Mouse (Mus musculus): ENCODE measurements at regions not wholly inside any gene's neighbourhood (a gene's known extent, or its start where the extent isn't known, plus 50 kb on each side); places are given as distances from the start of the nearest gene placed in this dataset.
"Not testable (repeated sequence)": the region's sequence is repeated elsewhere in the genome, so short reads cannot be mapped to it uniquely, and the experiment has no call there.

- DNase-seq (ENCODE audit: low read depth), result peak; percentile 9
These were observed 321.8 kb upstream of the Gdi2 start for GRCm38 (mm10) chr13:3216070-3216469.

DNA sequence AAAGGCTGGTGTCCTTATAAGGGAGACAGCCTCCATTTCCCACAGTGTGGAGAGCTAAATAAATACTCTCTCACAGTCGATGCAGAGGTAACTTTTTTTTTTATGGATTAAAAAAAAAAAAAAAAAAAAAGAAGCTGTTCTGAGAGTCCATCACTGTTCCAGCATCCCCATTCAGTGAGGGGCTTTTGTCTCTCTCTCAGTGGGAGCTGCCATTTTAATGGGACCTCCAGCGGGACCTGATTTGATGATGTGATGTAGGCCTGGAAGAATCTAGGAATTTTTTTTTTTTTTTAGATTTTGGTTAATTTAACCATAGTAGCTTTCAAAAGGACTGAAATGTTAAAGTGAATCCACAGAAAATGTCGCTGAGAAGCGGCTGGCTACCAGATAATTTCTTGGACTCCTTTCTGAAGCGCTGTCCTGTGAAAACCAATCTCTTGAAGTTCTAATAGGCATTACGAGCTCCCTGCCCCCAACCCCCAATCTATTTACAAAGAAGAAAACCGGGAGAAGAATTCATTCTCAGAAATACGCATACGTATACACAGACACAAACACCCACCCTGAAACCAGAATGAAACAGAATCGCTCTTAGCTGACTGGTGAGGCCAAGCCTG lies 316.8 kb upstream of the Gdi2 start:
- DNase-seq (ENCODE audit: low read depth), result not testable (repeated sequence)

DNA sequence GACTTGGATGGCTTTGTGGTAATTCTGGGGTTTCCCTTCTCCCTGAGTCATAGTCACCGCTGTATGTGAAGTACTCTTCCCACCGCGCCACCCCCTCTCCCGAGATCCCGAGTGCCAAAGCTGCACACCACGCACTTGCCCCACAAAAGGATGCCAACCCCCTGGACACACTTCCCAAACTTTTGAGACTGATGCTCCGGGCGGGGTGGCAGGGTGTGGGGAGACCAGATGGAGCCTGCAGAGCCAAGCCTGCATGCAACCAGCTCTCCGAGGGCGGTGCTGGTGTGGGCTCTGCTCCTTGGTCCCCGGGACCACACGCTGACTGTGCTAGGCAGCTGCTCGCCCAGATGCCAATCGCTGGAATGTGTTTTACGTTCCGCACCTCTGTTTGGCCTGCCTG lies 316.2 kb upstream of the Gdi2 start:
- no peak for DNase-seq (ENCODE audit: low read depth)

GRCm38 (mm10) chr13:3258379-3258778 lies 279.5 kb upstream of the Gdi2 start:
- no peak for DNase-seq (ENCODE audit: low read depth)

- not testable (repeated sequence) for DNase-seq (ENCODE audit: low read depth)
These were observed 261.7 kb upstream of the Gdi2 start for GRCm38 (mm10) chr13:3276130-3276529.

All from induced T-regulatory cell, adult 2 months (primary cell).